Mouse (Mus musculus): ENCODE data around the gene Pigk. TPM values are rescaled to one million over a fixed set of nuclear protein-coding genes. Genes with fewer than 3 reads are reported as not detected.
"Not testable (repeated sequence)": the region's sequence is repeated elsewhere in the genome, so short reads cannot be mapped to it uniquely, and the experiment has no call there.

The Pigk gene
- total RNA-seq, 4 experiments from 2014 or later: 21.7 to 26.6 (median 23.0) TPM

- no peak for DNase-seq (ENCODE audit: low spot score)
These were observed 50.8 kb downstream of the Pigk start for GRCm38 (mm10) chr3:152764516-152765312.

DNA sequence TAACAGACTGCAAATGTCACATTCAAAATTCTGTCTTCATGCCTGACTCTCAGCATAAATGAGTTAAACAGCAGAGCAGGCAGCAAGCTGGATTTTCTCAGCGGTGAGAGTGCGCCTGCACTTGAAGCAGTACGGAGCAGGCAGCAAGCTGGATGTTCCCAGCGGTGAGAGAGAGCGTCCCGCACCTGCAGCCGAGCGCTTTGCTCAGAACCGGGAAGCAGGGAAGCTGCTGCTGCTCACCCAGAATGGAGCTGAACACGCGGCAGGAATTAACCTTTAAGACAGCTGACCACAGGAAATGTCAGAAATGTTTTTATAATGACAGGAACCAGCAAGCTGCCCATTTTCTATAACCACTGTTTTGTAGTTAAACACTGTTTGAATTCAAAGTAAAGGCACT, 53.6 kb downstream of the Pigk start:
- DNase-seq (ENCODE audit: low spot score): no peak

- no peak for DNase-seq (ENCODE audit: low spot score)
These were observed 56.2 kb downstream of the Pigk start for GRCm38 (mm10) chr3:152770056-152770455.

- DNase-seq (ENCODE audit: low spot score): no peak
These were observed 62.5 kb downstream of the Pigk start for GRCm38 (mm10) chr3:152776363-152776762.

- no peak for DNase-seq (ENCODE audit: low spot score)
These were observed 63.1 kb downstream of the Pigk start for GRCm38 (mm10) chr3:152776872-152777540.

DNA sequence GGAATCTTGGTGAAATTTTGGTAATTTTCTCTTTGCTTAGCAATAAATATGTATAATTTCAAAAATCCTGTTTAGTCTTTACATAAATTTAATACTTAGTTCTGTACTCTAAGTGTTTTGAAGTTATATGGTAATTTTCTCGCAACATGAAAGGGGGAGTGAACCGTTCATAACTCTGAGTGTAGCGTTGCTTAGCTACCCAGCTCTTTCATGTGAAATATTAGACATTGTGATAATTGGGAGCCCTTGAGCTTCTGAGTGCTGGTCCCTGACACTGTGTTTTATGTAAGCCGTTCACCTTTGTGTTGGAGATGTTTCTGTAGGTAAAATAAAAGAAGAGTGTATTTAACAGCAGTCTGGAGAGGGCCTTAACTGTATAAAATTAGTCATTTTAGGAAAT, 65.9 kb downstream of the Pigk start:
- DNase-seq (ENCODE audit: low spot score): no peak

- DNase-seq (ENCODE audit: low spot score): peak; percentile 45
These were observed 69.9 kb downstream of the Pigk start for GRCm38 (mm10) chr3:152783792-152784191.

DNA sequence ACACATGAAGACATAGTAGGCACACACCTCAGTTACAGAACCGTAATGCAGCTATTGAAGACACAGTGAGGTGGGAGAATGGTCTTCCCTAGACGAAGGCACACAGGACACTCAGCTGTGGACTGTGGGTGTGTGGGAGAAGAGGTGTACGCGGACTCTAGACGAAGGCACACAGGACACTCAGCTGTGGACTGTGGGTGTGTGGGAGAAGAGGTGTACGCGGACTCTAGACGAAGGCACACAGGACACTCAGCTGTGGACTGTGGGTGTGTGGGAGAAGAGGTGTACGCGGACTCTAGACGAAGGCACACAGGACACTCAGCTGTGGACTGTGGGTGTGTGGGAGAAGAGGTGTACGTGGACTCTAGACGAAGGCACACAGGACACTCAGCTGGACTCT, 70.5 kb downstream of the Pigk start:
- not testable (repeated sequence) for DNase-seq (ENCODE audit: low spot score)

- DNase-seq (ENCODE audit: low spot score): not testable (repeated sequence)
These were observed 74.5 kb downstream of the Pigk start for GRCm38 (mm10) chr3:152788301-152788953.

- DNase-seq (ENCODE audit: low spot score): no peak
These were observed 78.7 kb downstream of the Pigk start for GRCm38 (mm10) chr3:152792601-152793000.

GRCm38 (mm10) chr3:152793006-152793405, 79.1 kb downstream of the Pigk start:
- DNase-seq (ENCODE audit: low spot score): no peak

DNA sequence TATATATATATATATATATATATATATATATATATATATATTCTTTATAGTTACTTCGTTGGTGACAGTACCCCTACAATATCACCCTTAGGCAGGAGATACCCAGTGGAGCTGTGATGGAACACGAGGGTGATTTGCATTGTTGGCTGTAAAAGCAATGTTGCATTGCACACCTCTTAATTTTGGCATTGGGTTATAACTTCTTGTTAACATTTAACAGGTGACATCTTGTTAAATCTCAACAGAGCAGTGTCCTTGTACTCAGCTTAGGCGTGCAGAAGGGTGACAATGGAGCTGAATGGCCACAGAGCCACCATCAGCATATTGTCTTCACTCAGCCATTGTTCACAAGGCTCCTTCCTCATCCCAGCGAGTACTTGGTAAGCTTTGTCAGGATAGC, 82.3 kb downstream of the Pigk start:
- DNase-seq (ENCODE audit: low spot score): no peak

DNA sequence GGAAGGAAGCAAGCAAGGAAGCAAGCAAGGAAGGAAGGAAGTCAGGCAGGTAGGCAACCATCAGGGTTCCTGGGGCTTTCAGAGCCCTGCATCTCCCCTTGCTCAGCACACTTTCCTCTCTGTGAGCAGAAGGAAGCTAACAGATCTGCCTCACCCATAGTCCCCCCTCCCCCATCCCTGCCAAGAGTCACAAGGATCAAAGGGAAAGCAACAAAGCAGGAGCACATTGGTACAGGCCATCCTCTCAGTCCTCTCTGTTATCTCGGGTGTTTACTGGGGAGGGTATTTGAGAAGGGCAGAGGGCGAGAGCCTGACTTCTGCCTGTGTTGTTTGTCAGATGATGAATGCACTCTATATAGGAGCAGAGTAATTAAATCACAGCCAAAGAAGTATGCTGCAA, 83.5 kb downstream of the Pigk start:
- DNase-seq (ENCODE audit: low spot score): no peak

GRCm38 (mm10) chr3:152799738-152800431, 86.0 kb downstream of the Pigk start:
- no peak for DNase-seq (ENCODE audit: low spot score)

GRCm38 (mm10) chr3:152813905-152814304, 100.0 kb downstream of the Pigk start:
- no peak for DNase-seq (ENCODE audit: low spot score)

GRCm38 (mm10) chr3:152815110-152815509, 101.2 kb downstream of the Pigk start:
- no peak for DNase-seq (ENCODE audit: low spot score)

DNA sequence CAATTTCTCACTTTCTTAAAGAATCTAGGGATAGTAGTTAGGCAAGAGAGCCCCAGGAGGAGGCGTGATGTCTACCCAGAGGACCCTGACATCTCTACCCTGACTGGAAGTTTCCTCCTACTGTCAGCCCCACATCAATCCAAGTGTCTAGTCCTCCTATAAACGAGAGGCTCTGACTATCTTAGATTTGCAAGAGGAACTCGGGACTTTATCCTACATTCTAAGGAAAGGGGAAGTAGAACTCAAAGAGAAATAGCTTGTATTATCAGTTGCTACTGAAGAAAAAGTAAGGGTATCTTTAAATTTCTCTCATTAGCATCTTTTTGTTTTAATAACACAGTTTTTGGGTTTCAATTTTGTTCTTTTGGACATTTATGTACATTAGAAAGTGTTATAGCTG, 106.5 kb downstream of the Pigk start:
- no peak for DNase-seq (ENCODE audit: low spot score)

DNA sequence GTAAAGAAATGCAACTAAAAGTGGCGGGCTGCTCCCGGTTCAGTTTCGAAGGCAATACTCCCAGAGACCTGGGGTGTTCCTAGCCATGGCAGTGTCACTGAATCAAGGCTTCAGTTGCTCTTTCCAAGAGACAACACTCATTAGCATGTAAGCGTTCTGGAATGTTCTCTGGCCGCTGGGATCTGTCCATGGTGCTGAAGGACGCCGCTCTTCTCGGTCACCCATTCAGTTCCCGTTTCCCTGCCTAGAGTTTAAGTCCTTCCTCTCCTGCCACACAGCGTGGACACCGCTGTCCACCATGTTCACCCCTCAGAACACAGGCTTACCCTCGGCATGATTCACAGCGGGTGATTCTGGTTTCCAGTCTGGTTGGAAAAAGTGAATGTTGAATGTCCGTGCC, 107.3 kb downstream of the Pigk start:
- peak; percentile 23 for DNase-seq (ENCODE audit: low spot score)

DNA sequence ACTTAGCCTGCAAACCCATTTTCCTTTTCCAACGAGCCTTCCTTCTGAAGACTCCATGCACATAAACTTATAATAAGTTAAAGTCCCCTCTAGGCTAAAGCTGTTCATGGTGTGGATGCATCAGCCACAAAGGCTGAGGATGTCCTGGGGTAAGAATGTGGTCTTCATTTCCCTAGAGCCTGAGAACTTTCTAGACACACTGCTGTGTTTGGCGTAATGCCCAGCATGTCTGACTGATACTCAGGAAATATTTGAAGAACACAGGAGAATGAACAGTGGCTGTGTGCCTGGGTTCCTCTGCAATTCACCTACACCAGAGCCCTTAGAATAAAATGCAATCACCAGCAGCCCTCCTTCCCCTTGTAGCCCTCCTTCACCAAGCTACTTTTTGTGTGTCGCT, 117.5 kb downstream of the Pigk start:
- DNase-seq (ENCODE audit: low spot score): no peak

GRCm38 (mm10) chr3:152831974-152832373, 118.1 kb downstream of the Pigk start:
- no peak for DNase-seq (ENCODE audit: low spot score)

GRCm38 (mm10) chr3:152832436-152832835, 118.5 kb downstream of the Pigk start:
- no peak for DNase-seq (ENCODE audit: low spot score)

- DNase-seq (ENCODE audit: low spot score): no peak
These were observed 123.5 kb downstream of the Pigk start for GRCm38 (mm10) chr3:152837407-152837806.
